ENCODE assay signal across 16 mouse cellular contexts in the genomic region with DNA sequence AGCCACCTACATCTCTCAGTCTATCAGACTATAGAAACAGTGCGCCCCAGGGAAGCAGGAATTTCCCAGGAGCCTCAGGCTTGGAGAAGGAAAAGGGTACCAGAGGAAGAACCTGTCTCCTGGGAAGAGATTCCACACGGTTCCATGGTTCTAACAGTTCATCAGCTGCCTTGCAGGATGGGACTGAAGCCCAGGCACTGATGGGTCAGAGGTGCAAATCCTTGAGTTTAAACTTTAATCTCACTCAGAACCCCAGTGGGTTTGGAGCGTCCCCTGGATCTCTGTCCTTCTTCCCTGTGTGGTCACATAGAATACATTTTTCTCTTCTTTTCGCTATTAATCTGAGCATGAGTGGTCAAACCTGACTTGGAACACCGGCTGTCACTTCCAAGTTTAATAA.
"Had no signal": no experiment of that assay in that cellular context is flagged by ENCODE, and none has a peak within 500 bp of the region (broad histone marks: within the 10 kb centered on the region; RNA-seq: fewer than 3 reads in every experiment).

No protein-coding gene starts in this region.

- H3K4me1 ChIP-seq: liver, embryonic 13.5 days had no signal

- H3K27ac ChIP-seq: layer of hippocampus, adult 2 months; left cerebral cortex, adult 2 months; liver, embryonic 13.5 days; midbrain, embryonic 13.5 days; neural tube, embryonic 13.5 days had no signal

- ATAC-seq: intestine, embryonic 16.5 days; midbrain, embryonic 16.5 days had no signal

- H3K9me3 ChIP-seq: liver, embryonic 13.5 days; midbrain, embryonic 13.5 days; neural tube, embryonic 13.5 days had no signal

- H3K4me2 ChIP-seq: liver, embryonic 13.5 days; midbrain, embryonic 13.5 days; neural tube, embryonic 13.5 days had no signal

- DNase-seq: layer of hippocampus, adult 9-11 months; layer of hippocampus, postnatal 36 days; liver, embryonic 13.5 days; lung, adult 2 months; lung, postnatal 14 days; right cerebral cortex, postnatal 25 days; thymus, adult 2 months; thymus, postnatal 14 days; thymus, postnatal 4 days had no signal

- H3K36me3 ChIP-seq: liver, embryonic 13.5 days; midbrain, embryonic 13.5 days; neural tube, embryonic 13.5 days had no signal

- H3K9ac ChIP-seq: liver, embryonic 13.5 days; neural tube, embryonic 13.5 days had no signal

- H3K4me3 ChIP-seq: layer of hippocampus, adult 2 months; left cerebral cortex, adult 2 months; liver, embryonic 13.5 days; midbrain, embryonic 13.5 days; myocyte; neural tube, embryonic 13.5 days had no signal

- H3K27me3 ChIP-seq: liver, embryonic 13.5 days; midbrain, embryonic 13.5 days; neural tube, embryonic 13.5 days had no signal
